Mouse (Mus musculus): ENCODE results near the gene Inka1.
A peak's percentile ranks its signal among the peaks of the same experiment; 100 is the strongest.
"Not testable (repeated sequence)": the region's sequence is repeated elsewhere in the genome, so short reads cannot be mapped to it uniquely, and the experiment has no call there.

The Inka1 gene

DNA sequence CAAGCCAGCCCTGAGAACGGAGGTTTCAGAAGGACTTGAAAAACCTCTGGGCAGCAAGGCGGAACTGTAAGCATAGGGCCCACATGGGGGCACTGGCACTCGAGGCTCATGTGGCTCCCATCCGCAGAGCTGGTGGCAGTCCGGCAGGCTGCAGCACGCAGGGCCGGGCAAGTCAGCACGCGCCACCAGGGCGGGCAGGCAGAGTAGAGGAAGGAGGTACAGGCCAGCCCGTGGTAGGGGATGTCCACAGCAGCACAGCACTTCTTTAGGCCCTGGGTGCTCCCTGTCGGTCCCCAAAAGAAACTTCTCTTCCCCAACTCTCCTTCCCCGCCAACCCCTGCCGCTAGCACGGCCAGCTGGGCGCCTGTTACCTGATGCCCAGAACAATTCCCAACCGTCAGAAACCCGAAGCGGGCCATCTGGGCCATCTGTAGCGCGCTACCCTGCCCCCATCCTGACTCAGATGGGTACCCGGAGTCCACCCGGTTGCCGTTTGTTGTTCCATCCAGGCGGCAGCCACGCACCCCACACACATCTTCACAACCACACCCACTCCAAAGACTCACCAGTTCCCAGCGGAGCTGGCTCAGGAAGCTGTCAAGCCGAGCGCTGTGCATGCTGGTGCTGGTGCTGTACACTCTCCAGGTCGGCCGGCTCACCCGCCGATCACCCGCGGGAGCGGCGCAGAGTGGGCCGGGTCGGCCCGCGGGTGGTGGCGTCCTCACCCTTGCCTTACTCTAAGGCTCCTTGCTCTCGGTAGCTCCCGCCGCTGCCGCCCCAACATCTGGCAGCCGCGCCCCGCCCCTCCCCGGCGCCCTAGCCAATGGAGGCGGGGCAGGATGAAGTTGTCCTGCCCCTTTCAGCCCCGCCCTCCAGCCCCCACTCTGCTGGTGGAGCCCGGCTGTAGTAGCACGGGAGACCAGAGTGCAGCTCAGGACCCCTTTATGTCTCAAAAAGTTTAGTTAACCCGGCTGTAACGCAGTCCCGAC lies at the start of gene Inka1:
TSS of gene Inka1 (minus strand) at position 749 of the 989 bp plus-strand sequence.
- peak; percentile 70 for DNase-seq

DNA sequence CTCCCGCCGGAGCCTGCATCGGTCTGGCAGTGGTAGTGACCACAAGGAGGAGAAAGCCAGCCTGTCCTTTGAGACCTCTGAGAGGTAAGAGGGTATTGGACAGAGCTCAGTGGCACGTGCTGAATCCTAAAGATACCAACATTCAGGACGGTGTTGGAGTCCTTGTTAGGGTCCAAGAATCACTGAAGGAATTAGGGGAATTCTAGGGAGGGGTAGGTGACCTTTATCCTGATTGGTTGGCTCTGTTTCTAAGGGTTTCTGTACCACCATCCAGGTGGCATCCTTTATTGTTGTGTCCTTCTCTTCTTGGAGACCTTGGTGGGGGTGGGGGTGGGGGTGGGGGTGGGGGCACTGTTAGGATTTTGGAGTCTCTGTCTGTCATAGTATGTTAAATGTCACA lies 46.4 kb upstream of the Inka1 start:
- no peak for DNase-seq

DNA sequence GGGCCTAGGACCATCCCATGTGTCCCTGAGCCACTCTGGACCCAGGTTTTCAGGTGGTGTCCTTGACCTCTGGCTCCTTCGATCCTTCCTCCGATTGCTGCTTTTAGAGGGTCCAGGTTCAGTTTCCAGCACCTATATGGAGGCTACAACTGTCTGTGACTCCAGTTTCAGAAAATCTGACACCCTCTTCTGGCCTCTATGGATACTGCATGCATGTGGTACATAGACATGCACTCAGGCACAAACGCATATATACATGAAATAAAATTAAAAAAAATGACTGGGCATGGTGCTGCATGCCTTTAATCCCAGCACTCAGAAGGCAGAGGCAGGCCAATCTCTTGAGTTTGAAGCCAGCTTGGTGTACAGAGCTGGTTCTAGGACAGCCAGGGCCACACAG lies 42.2 kb upstream of the Inka1 start:
- DNase-seq, result no peak

DNA sequence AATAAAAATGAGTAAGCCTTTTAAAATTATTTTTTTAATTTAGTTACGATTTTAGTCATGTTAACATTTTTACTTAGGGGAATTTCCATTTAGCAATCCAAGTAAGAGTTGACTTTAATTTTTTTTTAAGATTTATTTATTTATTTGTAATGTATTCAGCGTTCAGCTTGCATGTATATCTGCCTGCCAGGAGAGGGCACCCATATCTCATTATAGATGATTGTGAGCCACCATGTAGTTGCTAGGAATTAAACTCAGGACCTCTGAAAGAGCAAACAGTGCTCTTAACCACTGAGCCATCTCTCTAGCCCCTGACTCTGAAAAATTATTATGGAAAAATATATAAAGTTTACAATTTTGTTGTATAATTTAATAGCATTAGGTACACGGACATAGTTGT lies 40.9 kb upstream of the Inka1 start:
- DNase-seq, result no peak

DNA sequence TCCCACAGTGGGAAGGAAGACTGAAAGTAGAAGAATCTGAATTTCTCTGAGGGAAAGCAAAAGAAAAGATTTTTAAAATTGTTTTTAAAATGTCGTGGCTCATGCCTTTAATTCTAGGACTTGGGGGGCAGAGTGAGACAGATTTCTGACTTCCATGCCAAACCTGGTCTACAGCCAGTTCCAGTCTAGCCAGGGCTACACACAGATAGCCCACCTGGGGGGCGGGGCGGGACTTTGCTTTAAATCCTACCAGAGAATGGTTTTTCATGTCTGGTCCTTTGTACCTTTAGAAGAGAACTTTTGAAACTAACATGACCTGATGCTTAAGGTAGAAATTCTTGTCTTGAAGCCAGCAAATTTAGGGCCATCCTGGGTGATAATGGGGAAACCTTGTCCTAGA lies 37.5 kb upstream of the Inka1 start:
- DNase-seq, result peak; percentile 28

DNA sequence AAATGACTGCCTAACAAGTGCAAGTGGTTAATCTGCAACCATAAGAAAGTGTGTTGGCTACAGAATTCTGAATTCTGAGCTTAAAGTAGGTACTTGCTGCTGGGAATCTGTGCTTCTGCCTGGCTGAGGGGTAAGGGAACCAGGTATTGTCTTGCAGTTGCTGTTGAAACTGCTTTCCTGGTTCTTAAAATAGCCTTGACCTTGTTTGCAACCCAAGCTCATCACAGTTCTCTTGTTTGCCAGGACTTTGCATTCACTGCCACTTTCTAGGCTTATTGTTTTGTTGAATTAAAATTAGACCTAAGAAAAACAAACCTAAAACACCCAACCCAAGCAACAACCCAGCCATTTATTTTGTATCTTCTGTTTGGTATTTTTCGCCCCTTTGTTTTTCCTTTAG lies 35.1 kb upstream of the Inka1 start:
- no peak for DNase-seq

DNA sequence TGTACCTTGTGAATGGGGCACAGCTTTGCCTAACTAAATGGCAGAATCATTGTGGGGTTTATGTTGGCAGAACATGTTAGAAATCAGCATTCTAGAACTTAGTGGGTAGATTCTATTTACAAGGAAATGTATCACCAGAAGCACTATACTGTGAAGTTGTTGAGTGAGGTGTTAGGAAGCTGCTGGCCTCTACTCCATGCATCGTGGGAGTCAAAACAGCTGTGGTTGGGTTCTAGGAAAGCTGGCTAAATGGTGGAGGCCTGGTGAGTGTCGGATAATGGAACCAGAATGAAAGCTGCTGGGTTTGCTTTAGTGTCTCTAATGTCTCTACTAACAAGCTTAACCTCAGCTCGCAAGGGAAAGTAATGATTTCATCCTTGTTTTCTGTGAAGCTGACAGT lies 31.4 kb upstream of the Inka1 start:
- no peak for DNase-seq

DNA sequence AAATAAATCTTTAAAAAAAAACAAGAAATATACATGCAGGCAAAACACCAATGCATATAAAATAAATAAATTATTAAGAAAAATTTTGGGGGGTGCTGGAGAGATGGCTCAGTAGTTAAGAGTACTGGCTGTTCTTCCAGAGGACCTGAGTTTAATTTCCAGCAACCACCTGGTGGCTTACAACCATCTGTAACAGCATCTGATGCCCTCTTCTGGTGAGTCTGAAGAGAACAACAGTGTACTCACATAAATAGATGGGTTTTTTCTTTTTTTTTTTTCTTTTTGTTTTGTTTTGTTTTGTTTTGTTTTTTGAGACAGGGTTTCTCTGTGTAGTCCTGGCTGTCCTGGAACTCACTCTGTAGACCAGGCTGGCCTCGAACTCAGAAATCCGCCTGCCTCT lies 27.9 kb upstream of the Inka1 start:
- not testable (repeated sequence) for DNase-seq

DNA sequence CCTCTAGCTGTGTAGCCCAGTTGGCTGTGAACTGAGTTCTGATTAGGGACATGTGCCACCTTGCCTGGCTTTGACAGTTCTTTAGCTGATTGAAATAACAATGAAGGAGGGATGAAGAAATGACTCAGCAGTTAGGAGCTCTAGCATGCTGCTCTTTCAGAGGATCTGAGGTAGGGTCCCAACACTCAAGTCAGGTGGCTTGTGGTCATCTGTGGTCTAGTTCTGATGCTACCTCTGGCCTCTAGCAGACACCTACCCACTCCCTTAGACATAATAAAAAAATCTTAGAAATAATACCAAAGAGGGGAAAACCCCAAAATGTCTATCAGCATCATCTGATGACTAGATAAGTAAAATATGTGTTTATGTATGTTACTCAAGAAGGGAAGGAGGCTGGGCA lies 24.7 kb upstream of the Inka1 start:
- no peak for DNase-seq

DNA sequence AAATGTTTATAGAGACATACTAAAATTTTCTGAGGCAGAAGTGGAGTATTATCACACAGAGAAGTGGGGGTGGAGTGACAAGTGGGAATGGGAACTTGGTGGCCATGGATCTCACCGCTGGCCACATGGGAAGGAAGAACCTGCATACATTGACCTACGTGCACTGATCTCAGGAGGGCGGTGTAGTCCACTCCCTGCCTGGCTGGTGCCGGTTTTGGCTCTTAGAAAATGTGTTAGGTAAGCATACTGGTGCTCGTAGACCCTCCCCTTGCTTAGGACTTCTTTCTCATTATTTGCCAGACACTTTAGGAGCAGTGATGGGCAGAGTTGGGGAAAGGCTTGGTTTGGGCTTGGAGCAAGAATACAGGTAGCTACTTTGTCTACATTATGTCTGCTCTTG lies 22.4 kb upstream of the Inka1 start:
- DNase-seq, result no peak

DNA sequence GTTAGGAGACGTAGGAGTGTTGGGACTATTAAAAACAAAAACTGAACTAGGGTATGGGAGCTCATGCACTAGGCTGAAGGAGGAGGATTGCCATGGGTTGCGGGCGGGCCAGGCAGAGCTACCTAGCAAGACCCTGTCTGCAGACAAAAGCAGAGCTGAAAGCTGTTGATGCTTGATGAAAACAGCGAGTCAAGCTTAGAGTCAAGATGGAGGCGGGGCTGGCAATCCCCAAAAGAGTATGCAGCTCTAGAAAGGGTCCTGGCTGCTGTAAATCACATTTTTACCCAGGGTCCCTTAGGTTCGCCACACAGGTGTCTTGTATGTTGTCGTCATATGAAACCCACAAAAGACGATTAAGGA lies 17.8 kb upstream of the Inka1 start:
- no peak for DNase-seq

DNA sequence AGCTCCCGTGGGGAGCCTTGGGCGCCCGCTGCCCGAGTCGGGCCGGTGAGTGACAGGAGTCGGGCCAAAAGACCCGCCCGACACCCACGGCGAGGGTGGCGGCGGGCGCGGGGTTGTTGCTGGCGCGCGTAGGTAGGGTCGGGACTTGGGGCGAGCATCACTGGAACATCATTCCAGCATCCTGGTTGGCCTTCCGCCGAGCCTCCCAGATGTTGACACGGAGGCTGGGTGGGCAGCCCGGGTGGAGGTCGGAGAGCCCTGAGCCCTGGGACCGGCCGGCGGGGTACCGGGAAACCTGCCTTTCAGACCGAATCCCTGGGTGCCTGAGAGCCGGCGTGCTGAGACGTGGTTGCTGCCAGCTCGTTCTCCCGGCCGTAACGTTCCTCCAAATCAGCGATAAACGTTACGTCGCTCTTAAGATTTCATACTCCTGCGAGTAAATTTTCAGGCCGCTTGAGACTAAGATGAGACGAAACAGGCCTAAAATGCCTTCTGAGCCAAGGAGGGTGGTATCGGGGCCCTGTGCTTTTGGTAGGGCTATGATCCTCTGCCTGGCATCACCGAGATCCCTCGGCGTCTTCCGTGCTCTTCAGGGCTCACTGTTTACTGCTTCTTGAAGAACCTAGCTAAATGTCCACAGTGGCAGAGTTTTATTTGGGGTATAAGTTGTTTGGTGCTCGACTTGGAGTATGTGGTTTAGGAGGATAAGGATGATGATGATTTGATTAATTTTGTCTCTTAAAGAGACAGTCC lies 17.3 kb upstream of the Inka1 start:
- DNase-seq, result no peak

DNA sequence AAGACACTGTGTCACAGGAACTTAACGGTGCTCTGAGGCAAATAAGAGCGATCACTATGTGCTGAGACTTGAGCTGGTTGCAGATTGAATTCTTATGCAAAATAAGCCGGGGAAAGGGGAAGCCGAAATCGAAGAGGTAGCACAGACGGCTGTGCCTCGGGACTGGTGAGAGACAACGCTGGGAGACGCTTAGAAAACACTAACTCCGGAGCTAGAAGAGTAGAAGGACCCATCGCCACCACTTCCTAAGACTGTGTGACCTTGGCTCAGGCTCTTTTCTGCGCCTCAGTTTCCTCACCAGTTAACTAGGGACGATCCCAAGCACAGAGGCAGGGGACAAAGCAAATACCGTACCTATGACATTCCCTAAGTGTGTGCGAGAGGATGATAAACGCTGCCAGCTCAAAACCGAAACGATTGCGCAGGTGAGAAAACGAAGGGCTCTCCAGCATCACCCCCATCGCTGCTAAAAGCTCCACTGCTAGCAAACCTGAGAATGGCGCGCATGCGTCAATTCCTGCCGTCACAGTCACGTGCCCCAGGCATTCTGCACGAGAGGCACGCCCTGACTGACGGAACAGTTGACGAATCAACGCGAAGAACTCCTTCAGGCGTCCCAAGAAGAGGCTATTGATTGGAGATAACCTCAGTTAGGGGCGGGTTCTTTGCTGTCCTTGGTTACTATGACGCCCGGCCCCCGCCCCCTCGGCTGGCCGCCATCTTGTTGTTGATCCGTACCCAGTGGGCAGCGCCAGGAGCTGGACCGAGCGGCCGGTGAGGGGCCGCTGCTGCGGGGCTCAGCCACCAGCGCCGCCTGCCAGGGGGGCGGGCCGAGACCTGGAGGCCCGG lies 16.5 kb upstream of the Inka1 start, which contains the start of gene Ip6k1:
TSS of gene Ip6k1 (plus strand) at position 580 of the 849 bp plus-strand sequence.
- DNase-seq, result peak; percentile 100

DNA sequence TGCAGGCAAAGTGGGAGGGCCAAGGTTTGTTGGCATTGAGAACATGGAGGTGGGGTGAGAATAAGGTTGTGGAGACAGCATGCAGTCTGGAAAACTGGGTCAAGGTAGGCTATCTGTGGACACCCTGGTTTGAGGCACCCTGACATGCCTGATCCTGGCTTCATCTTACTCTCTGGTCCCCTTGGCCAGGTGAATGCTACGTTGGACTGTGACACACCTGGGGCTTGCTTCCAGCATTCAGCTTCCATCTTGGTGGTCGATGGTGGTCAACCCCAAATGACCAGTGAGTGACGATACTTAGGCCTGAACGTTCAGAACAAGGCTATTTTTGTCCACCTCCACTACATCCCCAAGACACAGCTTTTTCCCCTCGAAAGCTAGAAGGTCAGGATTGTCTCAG lies 10.4 kb upstream of the Inka1 start, which contains the start of gene Gm20662:
TSS of gene Gm20662 (plus strand) at position 301 of the 400 bp plus-strand sequence.
- DNase-seq, result no peak

DNA sequence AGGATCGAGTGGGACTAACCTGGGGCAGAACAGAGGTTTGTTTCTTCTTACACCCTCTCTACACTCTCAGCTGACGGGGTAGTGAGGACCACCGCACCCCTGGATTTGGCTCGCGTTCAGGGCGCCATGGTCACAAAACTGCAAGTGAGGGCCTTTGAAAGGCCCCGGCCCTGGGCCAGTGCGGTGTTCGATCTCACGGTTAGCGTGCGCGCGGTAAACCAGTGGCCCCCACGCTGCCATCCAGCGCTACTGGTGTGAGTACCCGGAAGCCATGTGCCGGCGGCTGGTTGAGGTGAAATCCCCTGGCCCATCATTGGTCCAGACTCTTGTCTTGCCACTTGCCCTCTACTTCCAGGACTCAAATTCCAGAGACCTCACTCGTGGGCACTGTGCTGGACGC lies 9.8 kb upstream of the Inka1 start:
- DNase-seq, result no peak

DNA sequence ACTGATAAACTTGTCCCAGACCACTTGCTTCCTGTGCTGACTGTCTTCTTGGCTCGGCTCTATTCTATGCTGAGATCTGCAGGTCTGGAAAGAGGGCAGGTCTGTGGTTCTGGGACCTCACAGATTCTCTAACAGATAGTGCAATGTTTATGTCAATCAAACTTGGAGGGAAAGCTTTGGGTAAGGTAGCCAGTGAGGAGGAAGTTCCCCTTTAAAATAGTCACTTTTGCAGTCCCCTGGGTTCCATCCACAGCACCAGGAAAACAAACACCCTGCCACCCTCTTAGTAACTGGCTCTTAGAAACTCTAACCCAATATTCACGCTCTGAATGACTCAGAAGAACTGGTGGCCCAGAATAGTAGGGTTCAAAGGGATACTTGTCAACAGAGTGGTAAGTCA lies 8.8 kb upstream of the Inka1 start:
- no peak for DNase-seq

DNA sequence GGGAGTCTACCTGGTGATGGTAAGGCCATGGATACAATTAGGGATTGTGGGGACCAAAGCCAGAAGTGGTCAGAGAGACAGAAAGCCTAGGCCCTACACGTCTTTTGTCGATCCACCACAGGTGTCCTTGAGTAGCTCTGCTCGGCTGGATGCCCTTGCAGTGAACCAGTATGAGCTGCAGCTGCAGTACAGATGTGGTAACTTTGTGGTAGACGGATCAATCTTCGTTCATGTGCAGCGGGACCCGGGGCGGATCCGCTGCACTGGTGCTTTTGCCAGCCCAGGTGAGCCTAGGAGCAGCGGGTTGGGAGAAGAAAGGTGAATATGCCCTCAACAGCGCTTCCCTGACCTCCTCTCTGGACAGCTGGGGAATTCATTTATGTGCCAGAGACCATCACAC lies 7.3 kb upstream of the Inka1 start:
- DNase-seq, result no peak

DNA sequence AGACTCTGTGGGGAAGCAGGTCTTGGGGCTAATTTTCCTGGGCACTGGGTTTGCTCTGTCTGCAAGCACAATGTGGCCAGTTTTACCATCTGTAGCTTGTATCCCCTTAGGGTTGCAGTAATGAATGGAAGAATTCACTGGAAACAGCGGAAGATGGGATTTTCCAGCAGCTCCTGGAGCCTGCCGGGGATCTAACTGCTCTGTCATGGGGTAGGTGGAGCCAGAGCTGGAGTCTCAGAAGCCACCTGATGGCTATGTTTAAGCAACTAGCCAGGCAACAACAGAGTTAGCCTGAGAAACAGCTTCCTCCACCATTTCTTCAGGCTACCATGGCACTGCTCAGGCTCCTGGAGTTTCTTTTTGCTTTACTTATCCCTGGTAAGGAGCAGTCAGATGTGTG lies 6.5 kb upstream of the Inka1 start, which contains the start of gene Cdhr4:
TSS of gene Cdhr4 (plus strand) at position 301 of the 400 bp plus-strand sequence.
- DNase-seq, result no peak

DNA sequence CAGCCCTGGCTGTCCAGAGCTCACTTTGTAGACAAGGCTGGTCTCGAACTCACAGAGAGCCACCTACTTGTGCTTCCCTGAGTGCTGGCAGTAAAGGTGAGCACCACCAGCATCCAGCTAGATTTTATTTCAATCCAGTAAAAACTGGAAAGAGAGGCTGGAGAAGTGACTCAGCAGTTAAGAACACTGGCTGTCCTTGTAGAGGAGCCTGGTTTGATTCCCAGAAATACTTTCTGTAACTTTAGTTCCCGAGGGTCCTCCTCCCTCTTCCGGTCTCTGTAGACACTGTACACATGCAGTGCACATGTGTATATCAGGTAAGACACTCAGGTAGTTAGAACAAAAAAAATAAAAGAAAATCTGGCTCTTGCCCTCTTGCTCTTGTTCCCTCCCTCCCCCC lies 2.3 kb upstream of the Inka1 start:
- DNase-seq, result no peak

DNA sequence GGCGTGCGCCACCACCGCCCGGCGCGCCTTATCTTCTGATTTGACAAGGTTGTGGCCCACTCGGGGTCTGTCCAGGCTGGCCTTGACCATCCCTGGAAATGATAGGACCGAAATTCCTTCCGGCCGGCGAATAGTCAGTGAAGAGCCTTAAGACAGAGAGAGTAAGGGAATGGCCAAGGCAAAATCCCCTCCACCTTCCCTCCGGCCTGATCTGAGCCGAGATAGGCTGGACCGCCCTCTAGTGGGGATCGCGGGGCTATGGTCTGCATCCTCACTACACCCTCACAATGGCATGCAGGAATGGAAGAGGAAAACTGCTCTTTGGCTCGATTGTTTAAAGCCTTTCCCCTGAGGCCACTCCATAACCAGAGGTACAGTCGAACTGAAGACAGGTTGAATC lies 697 bp upstream of the Inka1 start:
- peak; percentile 77 for DNase-seq

DNA sequence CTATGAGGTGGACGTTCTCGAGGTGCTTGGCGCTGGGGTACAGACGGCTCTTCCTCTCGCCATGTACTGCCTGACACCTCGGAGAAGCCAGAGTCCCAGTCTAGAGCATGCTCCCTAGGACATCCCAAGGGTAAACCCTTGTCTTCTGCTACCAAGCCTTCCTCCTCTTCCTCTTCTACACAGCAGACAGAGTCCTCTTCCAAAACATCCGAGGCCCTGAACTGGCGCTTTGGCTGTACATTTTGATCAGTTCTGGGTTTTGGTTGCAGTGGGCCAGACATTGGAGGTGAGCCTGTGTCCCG lies 974 bp downstream of the Inka1 start:
- DNase-seq, result no peak

DNA sequence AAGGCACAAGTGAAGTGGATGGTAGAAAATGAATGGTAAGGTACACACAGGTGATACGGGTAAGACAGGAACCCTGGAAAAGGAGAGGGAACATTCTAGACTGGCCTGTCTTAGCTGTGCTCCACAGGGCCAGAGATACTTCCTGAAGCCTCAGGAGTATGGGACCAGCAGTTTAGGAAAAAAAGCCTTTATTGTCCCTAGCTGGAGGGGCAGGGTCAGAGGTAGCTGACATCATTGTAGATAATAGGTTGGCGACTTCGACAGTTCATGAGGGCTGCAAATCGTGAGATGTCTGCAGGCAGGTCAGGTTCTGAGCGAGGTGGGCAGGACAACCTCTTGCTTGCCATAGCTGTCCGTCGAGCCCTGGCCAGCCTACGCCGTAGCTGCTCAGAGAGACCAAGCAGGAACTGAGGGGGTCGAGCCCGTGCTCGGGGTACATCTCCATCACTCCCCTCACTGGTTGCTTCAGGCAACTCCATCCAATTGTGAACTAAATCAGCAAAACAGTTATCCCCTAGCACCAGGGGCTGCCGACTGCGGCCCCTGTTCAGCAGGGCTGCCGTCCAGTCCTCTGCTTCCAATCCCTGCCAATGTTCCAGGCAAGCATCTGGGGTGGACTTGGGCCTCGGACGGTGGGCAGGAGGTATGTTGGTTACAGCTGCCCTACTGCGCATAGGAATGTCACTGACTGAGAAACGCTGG lies 1.5 kb downstream of the Inka1 start:
- DNase-seq, result no peak

Measured in cerebellum, adult 9-11 months (tissue).